Mouse (Mus musculus) testis, adult 2 months (tissue): Measurements from ENCODE around the gene Per2. TPM values are rescaled to one million over a fixed set of nuclear protein-coding genes. Genes with fewer than 3 reads are reported as not detected.

Experiments used
- H3K27ac ChIP-seq: fragments of 200-500 bp; 2 replicates; pipeline ENCODE4 v1.5.1; 2012; ENCODE audit warnings: low read depth, low read length; ENCODE audit not compliant: control insufficient read depth, insufficient read depth
- H3K27me3 ChIP-seq: fragments of 200-500 bp; 2 replicates; pipeline ENCODE4 v1.6.1; 2012; ENCODE audit warnings: mild to moderate bottlenecking, low read length, moderate library complexity; ENCODE audit not compliant: control insufficient read depth, insufficient read depth
- H3K36me3 ChIP-seq: fragments of 200-500 bp; 2 replicates; pipeline ENCODE4 v1.6.1; 2012; ENCODE audit warnings: mild to moderate bottlenecking, low read length; ENCODE audit not compliant: control insufficient read depth, insufficient read depth
- H3K4me1 ChIP-seq: fragments of 200-500 bp; 2 replicates; pipeline ENCODE4 v1.6.1; 2012; ENCODE audit warnings: low read length; ENCODE audit not compliant: control insufficient read depth, insufficient read depth
- H3K4me3 ChIP-seq: fragments of 200-500 bp; 2 replicates; pipeline ENCODE4 v1.5.1; 2012; ENCODE audit warnings: low read depth, mild to moderate bottlenecking, low read length, moderate library complexity, mixed read lengths; ENCODE audit not compliant: control insufficient read depth
- CTCF ChIP-seq: fragments of 200-500 bp; IDR thresholded peaks from 2 replicates; pipeline ENCODE4 v1.5.1; 2012; ENCODE audit warnings: low read depth, mild to moderate bottlenecking, inconsistent platforms, low read length, moderate library complexity; ENCODE audit not compliant: control insufficient read depth, insufficient read depth, insufficient replicate concordance
- POLR2A ChIP-seq: fragments of 200-500 bp; IDR thresholded peaks from 2 replicates; pipeline ENCODE4 v1.6.1; 2012; ENCODE audit warnings: low read depth, mild to moderate bottlenecking, inconsistent platforms, low read length, moderate library complexity; ENCODE audit not compliant: control insufficient read depth
- polyA plus RNA-seq: library from polyadenylated mRNA; depleted of rRNA; stranded (reverse); fragments of >200 nt; gene quantifications from 2 replicates; pipeline ENCODE4 v1.2.3, GENCODE M21; 2012; rRNA removed

Gene Per2
- polyA plus RNA-seq, 1 experiment = 3.4 TPM

DNA sequence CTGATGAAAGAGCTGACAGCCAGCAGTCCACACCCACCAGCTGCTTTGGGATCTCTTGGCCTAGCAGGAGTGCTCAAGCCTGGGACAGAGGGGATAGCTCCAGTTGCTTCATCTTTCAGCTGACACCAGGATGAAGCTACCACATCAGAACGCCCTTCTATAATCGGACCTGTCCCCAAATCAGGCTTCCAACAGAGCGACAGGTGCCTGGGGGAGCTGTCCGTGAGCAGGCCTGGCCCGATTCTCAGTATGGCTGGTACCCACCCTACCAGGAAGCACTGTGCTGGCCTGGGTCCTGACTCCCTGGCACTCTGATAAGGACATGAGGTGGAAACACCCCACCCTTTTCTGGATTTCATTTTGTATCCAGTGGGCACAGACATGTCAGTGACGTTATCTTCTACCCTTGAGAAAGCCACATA lies 85.7 kb downstream of the Per2 start:
- H3K4me1 ChIP-seq = no peaks in the 10 kb centered on the region
- no peak overlapping the region for H3K4me3 ChIP-seq
- H3K27ac ChIP-seq = no peak overlapping the region
- no peaks in the 10 kb centered on the region for H3K27me3 ChIP-seq
- peaks cover 1% of the 10 kb centered on the region; the same call in 1 of the 2 replicates for H3K36me3 ChIP-seq
- TF ChIP-seq CTCF (no peak), POLR2A (no peak)

DNA sequence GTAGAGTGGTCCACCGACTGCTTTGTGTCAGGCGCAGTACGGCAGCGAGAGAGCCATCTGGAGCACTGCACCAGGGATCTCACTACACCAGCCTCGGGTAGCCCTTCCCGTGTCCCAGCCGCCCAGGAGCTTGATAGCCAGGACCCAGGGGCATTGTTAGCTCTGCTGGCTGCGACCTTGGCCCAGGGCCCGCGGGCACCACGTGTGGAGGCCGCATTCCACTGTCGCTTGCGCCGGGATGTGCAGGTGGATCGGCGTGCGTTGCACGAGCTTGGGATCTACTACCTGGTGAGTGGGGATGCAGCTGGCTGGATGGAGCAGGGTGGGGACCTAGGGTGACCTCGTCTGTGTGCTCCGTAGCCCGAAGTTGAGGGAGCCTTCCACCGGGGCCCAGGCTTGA lies 89.1 kb downstream of the Per2 start:
- Histone ChIP-seq H3K4me3 (no peak overlapping the region), H3K27me3 (no peaks in the 10 kb centered on the region), H3K27ac (no peak overlapping the region), H3K4me1 (peaks cover 17% of the 10 kb centered on the region), H3K36me3 (no peaks in the 10 kb centered on the region; the same call in 1 of the 2 replicates)
- TF ChIP-seq POLR2A (no peak), CTCF (no peak)

DNA sequence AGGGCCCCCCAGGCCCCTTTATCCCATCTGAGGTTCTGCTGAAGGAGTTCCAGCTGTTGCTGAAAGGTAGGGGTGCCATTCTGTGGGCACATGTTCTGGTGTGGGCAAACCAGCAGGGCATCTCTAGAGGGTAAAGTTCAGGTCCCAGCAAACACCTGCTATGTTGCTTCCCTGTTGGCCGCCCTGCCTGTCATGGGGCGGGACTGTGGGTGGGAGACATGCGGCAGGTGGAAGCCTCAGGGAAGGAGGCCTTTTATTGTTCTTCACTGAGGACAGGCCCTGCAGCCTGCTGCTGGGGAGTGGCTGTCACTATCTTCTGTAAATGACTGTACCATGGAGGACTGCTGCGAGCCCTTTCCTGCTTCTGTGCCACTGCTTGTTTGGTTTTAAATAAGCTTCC lies 89.7 kb downstream of the Per2 start:
- peaks cover 17% of the 10 kb centered on the region for H3K4me1 ChIP-seq

DNA sequence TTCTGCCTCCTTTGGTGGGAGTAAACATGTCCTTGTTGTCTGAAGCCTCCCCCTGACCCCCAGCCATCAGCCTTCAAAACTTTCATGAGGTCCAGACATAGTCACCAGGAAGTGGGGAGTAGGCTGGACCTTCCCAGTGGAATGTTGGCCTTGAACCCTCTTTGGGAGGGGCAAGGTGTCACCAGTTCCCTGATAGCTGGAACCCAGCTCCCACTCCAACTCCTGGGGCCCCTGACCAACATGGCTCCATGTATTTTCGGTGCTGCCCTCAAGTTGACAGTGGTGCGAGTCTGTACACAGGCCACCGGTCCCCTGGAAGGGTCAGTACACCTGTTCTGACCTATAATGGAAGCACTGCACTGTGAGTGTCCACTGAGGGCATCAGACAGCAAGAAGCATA lies 91.8 kb downstream of the Per2 start:
- no peak overlapping the region for H3K4me3 ChIP-seq
- no peaks in the 10 kb centered on the region for H3K36me3 ChIP-seq
- no peaks in the 10 kb centered on the region for H3K27me3 ChIP-seq
- H3K27ac ChIP-seq = no peak overlapping the region
- H3K4me1 ChIP-seq = peaks cover 17% of the 10 kb centered on the region
- no peak for TF ChIP-seq POLR2A
- TF ChIP-seq CTCF = no peak

More for the DNA sequence above, 89.7 kb downstream of the Per2 start:
- no peaks in the 10 kb centered on the region for H3K27me3 ChIP-seq
- H3K36me3 ChIP-seq = no peaks in the 10 kb centered on the region; the same call in 1 of the 2 replicates
- no peak for TF ChIP-seq POLR2A
- no peak for TF ChIP-seq CTCF
- no peak overlapping the region for H3K4me3 ChIP-seq
- H3K27ac ChIP-seq = no peak overlapping the region

DNA sequence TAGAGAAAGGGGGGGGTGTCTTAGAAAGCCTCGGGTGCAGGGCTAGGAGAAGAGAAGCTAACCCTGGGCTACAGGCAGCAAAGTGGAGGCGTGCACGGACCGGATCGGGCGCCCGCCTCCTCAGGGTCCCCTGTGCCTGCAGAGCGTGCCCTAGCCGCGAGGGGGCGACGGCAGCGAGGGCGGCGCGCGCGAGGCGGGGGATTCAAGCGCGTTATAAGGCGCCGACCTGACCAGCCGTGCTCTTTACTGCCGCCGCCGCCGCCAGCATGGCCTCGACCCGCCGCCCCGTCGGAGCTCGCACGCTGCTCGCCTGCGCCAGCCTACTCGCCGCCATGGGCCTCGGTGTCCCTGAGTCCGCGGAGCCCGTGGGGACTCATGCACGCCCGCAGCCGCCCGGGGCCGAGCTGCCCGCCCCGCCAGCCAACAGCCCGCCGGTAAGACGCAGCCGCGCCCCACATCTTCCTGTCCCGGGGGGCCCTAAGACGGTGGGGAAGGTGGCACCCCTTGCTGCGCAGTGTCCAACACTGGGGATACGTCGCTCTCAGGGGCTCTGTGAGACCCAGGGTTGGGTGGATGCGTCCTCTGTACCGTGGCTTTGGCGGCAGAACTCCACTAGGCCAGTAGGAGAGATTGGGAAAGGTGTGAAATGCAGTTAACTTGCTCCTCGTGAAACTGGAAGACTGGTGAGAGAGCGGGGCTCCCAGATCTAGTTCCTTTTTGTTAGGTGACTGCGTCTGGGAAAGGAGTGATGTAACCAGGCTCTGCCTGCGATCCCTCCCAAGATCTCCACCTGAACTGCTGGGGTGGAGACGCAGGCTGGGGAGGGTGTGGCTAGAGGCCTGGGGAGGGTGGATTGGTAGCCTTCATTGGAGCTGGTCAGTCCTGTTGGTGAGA lies 92.7 kb downstream of the Per2 start, which contains the start of gene Erfe:
Gene Erfe, plus strand, starts transcription at position 216 of the 894 bp plus-strand sequence.
- H3K27ac ChIP-seq = no peak within 1 kb of the TSS
- H3K27me3 ChIP-seq = no peaks in the 10 kb centered on the region
- TF ChIP-seq POLR2A = no peak
- TF ChIP-seq CTCF = peak; percentile 68

More for the DNA sequence above, 92.7 kb downstream of the Per2 start, which contains the start of gene Erfe:
- H3K36me3 ChIP-seq = no peaks in the 10 kb centered on the region
- H3K4me3 ChIP-seq = peak within 1 kb of the TSS; percentile 82
- peaks cover 17% of the 10 kb centered on the region for H3K4me1 ChIP-seq

Other genes starting within 250 kb of the Per2 start
- gene Ube2f, start 209.0 kb downstream of the Per2 start, polyA plus RNA-seq = 159 and 164 TPM in 2 replicates
- 13.3 and 18.0 TPM in 2 replicates for gene Scly, start 161.0 kb downstream of the Per2 start, polyA plus RNA-seq
- gene Espnl, start 137.2 kb downstream of the Per2 start, polyA plus RNA-seq = 0.27 and 0.29 TPM in 2 replicates
- gene Klhl30, start 108.3 kb downstream of the Per2 start, polyA plus RNA-seq = 0.21 and 0.31 TPM in 2 replicates
- 0.90 and 1.2 TPM in 2 replicates for gene Erfe, start 92.9 kb downstream of the Per2 start, polyA plus RNA-seq
- gene Ilkap, start 60.5 kb downstream of the Per2 start, polyA plus RNA-seq = 20.0 and 20.2 TPM in 2 replicates
- 5.1 and 5.6 TPM in 2 replicates for gene Hes6, start 45.3 kb downstream of the Per2 start, polyA plus RNA-seq
- 32.0 and 32.5 TPM in 2 replicates for gene Traf3ip1, start 35.3 kb upstream of the Per2 start, polyA plus RNA-seq
- gene Asb1, start 81.2 kb upstream of the Per2 start, polyA plus RNA-seq = 99.1 and 121 TPM in 2 replicates